Mouse (Mus musculus): ENCODE measurements around the gene Cenpt. TPM values are rescaled to one million over a fixed set of nuclear protein-coding genes. Genes with fewer than 3 reads are reported as not detected.
A peak's percentile ranks its signal among the peaks of the same experiment; 100 is the strongest.

Gene Cenpt
- polyA plus RNA-seq, 1 experiment from 2014 or later = 70.7 TPM

DNA sequence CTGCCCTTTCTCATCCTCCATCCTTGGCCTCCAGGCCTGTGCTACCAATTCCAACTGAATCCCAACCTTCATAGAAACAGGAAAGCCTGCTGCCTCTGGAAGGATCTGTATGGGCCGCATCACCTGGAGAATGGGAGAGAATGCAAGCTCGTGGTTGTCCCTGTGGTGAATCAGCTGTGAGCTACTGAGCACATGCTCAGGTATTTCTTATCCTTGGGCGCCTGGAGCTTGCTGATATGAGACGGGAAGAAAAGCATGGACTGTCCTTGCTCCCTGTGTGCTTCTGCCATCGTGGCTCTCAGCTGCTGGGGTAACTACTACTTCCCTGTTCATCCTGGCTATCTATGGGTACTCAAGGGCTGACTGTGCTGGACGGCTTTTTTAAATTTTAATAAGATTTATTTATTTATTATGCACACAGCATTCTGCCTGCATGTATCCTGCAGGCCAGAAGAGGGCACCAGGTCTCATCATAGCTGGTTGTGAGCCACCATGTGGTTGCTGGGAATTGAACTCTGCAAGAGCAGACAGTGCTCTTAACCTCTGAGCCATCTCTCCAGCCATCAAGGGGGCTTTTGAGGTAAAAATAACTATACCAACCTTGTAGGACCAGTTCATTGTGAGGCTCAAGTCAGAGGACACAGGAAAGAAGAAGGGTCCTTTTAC lies 13.4 kb upstream of the Cenpt start:
- H3K36me3 ChIP-seq (replicated peaks) = peaks cover 72% of the 10 kb centered on the region

DNA sequence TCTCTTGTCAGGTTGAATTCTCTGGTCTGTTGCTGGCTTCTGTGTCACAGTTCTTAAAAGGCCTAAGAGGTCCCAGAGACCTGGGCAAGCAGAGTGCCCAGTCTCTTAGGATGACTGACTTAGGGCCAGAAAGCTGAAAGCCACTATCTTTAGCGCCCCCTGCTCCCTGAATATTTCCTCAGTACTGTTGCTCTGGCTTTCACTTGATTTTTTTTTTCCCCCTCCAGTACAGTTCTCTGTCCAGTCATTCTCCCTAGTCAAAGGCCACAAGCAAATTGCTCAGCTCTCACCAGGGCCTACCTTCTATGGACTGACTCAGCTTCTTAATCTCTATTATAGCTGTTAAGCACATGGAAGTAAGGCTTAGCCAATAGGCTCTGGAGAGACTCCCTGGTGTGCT lies 8.9 kb upstream of the Cenpt start:
- 8% methylated on average over 1 of the region's 1 CpGs for WGBS
- no peak for ATAC-seq (ENCODE audit: low FRiP score)
- Histone ChIP-seq H3K9me3 (no peaks in the 10 kb centered on the region), H3K9ac (peak overlapping the region; percentile 96), H3K4me3 (replicated peaks) (peak overlapping the region; percentile 96), H3K27me3 (no peaks in the 10 kb centered on the region), H3K4me2 (peak overlapping the region; percentile 89), H3K27ac (0 out of 2 replicates have a peak overlapping the region, but pooled peaks have one; percentile 0), H3K4me1 (peaks cover 63% of the 10 kb centered on the region), H3K36me3 (replicated peaks) (peaks cover 35% of the 10 kb centered on the region)

More for the DNA sequence above, 13.4 kb upstream of the Cenpt start:
- Histone ChIP-seq H3K9ac (no peak overlapping the region), H3K4me2 (no peak overlapping the region), H3K27me3 (no peaks in the 10 kb centered on the region), H3K4me1 (peaks cover 28% of the 10 kb centered on the region), H3K4me3 (replicated peaks) (no peak overlapping the region), H3K9me3 (no peaks in the 10 kb centered on the region), H3K27ac (no peak overlapping the region)
- ATAC-seq (ENCODE audit: low FRiP score) = no peak
- 83% methylated on average over 6 of the region's 6 CpGs for WGBS

DNA sequence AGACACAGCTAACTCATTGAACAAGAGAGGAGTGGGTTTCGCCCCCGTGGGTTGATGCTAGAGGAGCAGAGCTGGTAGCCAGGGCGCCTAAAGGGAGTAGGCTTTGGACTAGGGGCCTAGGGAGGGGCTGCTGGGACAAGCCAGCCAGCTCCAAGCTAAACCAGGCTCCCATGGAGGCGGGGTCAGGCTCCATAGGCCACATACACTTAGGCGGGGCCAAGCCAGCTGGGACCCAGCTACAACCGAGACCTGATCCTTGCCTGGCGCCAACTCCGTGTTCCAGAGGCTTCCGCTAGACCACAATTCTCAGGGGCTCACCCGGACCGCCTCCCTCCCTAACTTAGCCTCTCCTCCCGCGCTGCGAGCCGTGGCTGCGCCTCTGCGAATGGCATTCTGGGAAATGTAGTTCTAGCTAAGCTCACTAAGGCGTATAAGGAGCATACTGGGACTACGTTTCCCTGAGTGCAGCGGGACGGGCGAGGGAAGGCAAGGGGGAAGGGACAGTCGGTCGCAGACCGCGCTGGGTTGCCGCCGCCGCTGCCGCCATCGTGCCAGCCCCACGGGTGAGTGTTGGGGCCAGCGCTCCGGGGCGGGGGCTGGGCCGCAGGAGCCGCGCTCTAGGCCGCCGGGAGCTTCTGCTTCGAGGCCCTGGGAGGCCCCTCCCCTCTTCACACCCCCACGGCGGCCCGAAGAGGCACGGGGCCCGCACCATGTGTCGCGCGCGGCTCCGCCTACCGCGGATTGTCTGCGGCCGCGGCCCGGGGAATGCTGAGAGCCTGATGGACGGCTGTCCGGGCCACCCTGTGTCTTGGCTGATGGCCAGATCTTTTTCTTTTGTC lies 7.3 kb upstream of the Cenpt start, which contains the start of gene Nutf2:
Gene Nutf2, plus strand, starts transcription at position 438 of the 839 bp plus-strand sequence.
- Histone ChIP-seq H3K27ac (peak within 1 kb of the TSS; percentile 94), H3K4me1 (peaks cover 78% of the 10 kb centered on the region), H3K27me3 (no peaks in the 10 kb centered on the region), H3K36me3 (replicated peaks) (peaks cover 20% of the 10 kb centered on the region), H3K9me3 (no peaks in the 10 kb centered on the region), H3K9ac (peak within 1 kb of the TSS; percentile 96), H3K4me2 (peak within 1 kb of the TSS; percentile 89), H3K4me3 (replicated peaks) (peak within 1 kb of the TSS; percentile 96)
- under 1% methylated on average over 59 of the region's 59 CpGs for WGBS
- peak; percentile 96 for ATAC-seq (ENCODE audit: low FRiP score)

GRCm38 (mm10) chr8:105859314-105859713 lies 6.2 kb upstream of the Cenpt start:
- Histone ChIP-seq H3K9ac (no peak overlapping the region), H3K9me3 (no peaks in the 10 kb centered on the region), H3K27me3 (no peaks in the 10 kb centered on the region), H3K4me2 (peak overlapping the region; percentile 89; the same call in 1 of the 2 replicates), H3K36me3 (replicated peaks) (peaks cover 15% of the 10 kb centered on the region; the same call in 1 of the 2 replicates), H3K4me1 (peaks cover 74% of the 10 kb centered on the region), H3K27ac (peak overlapping the region; percentile 94; the same call in 1 of the 2 replicates), H3K4me3 (replicated peaks) (peak overlapping the region; percentile 96; the same call in 1 of the 2 replicates)
- WGBS = 81% methylated on average over 5 of the region's 5 CpGs
- no peak for ATAC-seq (ENCODE audit: low FRiP score)

GRCm38 (mm10) chr8:105858495-105858894 lies 5.4 kb upstream of the Cenpt start:
- H3K36me3 ChIP-seq (replicated peaks) = peaks cover 11% of the 10 kb centered on the region; the same call in 1 of the 2 replicates
- H3K4me2 ChIP-seq = no peak overlapping the region
- WGBS = 86% methylated on average over 5 of the region's 5 CpGs
- no peak overlapping the region for H3K27ac ChIP-seq
- no peaks in the 10 kb centered on the region for H3K27me3 ChIP-seq
- no peak for ATAC-seq (ENCODE audit: low FRiP score)
- H3K4me1 ChIP-seq = peaks cover 68% of the 10 kb centered on the region
- H3K9ac ChIP-seq = no peak overlapping the region
- no peak overlapping the region for H3K4me3 ChIP-seq (replicated peaks)
- H3K9me3 ChIP-seq = no peaks in the 10 kb centered on the region

DNA sequence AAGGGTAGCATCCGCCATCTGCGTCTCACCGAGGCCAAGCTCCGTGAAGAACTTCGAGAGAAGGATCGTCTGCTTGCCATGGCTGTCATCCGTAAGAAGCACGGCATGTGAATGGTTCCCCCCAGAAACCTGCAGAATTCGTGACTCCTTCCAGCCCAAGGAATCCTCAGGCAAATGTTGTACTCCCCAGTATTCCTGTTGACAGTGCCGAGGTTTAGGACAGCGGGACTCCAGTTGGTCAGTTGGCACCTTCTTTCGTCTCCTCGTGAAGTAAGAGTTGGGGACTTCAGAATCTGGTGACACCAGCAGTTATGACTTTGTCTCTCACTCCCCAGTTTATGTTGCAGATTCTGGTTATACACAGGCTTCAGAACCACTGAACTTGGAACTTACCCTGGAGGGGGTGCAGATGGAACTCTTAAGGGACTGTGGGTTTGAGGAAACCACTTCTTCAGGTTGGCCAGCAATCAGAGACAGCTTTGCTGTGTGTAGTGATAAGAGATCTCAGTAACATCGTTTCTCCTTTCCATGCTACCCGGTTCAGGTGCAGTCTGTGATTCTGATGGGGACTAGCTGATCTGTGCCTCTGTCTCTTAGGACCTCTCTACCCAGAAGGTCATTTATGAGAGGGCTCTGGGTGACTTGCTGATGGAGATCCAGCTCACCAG lies 3.2 kb upstream of the Cenpt start:
- Histone ChIP-seq H3K36me3 (replicated peaks) (peaks cover 6% of the 10 kb centered on the region; the same call in 1 of the 2 replicates), H3K4me2 (peak overlapping the region; percentile 99), H3K9me3 (no peaks in the 10 kb centered on the region), H3K27me3 (no peaks in the 10 kb centered on the region), H3K9ac (peak overlapping the region; percentile 90), H3K4me3 (replicated peaks) (peak overlapping the region; percentile 80), H3K4me1 (peaks cover 51% of the 10 kb centered on the region), H3K27ac (peak overlapping the region; percentile 84; the same call in 1 of the 2 replicates)
- 26% methylated on average over 15 of the region's 15 CpGs for WGBS
- ATAC-seq (ENCODE audit: low FRiP score) = no peak

DNA sequence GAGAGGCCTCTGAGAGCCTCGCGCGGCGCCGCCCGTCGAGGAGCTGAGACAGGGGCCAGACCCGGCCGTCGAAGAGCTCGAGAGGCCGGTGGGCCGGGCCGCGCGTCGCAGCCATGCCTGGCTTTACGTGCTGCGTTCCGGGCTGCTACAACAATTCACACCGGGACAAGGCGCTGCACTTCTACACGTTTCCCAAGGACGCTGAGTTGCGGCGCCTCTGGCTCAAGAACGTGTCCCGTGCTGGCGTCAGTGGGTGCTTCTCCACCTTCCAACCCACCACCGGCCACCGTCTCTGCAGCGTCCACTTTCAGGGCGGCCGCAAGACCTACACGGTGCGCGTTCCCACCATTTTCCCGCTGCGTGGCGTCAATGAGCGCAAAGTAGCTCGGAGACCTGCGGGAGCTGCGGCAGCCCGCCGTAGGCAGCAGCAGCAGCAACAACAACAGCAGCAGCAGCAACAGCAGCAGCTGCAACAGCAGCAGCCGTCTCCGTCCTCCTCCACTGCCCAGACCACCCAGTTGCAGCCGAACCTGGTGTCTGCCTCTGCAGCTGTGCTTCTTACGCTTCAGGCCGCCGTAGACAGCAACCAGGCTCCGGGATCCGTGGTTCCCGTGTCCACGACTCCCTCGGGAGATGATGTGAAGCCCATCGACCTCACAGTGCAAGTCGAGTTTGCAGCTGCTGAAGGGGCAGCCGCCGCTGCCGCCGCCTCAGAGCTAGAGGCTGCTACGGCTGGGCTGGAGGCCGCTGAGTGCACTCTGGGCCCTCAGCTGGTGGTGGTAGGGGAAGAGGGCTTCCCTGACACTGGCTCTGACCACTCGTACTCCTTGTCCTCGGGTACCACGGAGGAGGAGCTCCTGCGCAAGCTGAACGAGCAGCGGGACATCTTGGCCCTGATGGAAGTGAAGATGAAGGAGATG lies 2.4 kb upstream of the Cenpt start:
- Histone ChIP-seq H3K4me1 (peaks cover 52% of the 10 kb centered on the region), H3K27me3 (no peaks in the 10 kb centered on the region), H3K9me3 (no peaks in the 10 kb centered on the region), H3K4me3 (replicated peaks) (peak overlapping the region; percentile 80), H3K27ac (peak overlapping the region; percentile 84), H3K4me2 (peak overlapping the region; percentile 99), H3K36me3 (replicated peaks) (peaks cover 6% of the 10 kb centered on the region; the same call in 1 of the 2 replicates), H3K9ac (peak overlapping the region; percentile 90)
- WGBS = under 1% methylated on average over 71 of the region's 71 CpGs
- peak; percentile 13; the same call in 1 of the 2 replicates for ATAC-seq (ENCODE audit: low FRiP score)

DNA sequence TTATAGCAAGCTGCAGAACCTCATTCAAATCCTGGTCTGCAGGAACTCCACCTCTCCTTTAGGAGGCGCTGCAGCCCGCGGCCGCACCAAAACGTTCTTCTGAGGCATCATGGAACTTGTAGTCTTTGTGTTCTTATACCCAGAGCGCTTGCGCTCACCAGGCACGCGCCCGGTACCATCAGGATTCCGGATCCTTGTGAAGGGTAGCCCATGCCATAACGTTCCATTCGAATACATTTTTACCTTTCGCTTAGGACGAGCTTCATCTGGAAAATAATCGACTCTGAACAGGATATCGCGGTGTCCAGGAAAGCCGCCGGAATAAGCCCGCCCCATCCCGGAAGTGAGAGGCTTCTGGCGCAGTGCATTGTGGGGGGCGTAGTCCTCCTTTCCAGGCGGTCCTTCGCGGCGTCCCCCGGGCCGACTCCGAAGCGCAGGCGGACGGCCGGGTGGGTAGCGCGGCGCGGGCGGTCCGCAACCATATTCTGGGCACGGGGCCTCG lies 1.7 kb upstream of the Cenpt start, which contains the start of gene Thap11:
Gene Thap11, plus strand, starts transcription at position 418 of the 502 bp plus-strand sequence.
- Histone ChIP-seq H3K9ac (peak within 1 kb of the TSS; percentile 90), H3K36me3 (replicated peaks) (peaks cover 6% of the 10 kb centered on the region; the same call in 1 of the 2 replicates), H3K9me3 (no peaks in the 10 kb centered on the region), H3K27me3 (no peaks in the 10 kb centered on the region), H3K4me1 (peaks cover 50% of the 10 kb centered on the region), H3K27ac (peak within 1 kb of the TSS; percentile 84), H3K4me3 (replicated peaks) (peak within 1 kb of the TSS; percentile 80), H3K4me2 (peak within 1 kb of the TSS; percentile 99)
- peak; percentile 91 for ATAC-seq (ENCODE audit: low FRiP score)
- WGBS = under 1% methylated on average over 43 of the region's 43 CpGs

DNA sequence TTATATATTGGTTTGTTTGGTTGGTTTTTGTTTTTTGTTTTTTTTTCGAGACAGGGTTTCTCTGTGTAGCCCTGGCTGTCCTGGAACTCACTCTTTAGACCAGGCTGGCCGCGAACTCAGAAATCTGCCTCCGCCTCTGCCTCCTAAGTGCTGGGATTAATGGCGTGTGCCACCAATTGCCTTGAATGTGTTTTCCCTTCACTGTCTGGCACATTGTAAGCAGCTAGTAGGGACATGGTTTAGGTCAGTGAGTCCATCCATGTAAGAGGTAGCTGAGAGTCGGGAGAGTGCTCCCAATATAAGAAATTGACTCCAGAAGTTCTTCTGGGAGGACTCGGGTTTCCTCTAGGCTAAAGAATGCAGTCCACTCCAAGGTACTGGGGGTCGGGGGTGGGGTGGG lies 1.2 kb upstream of the Cenpt start:
- ATAC-seq (ENCODE audit: low FRiP score) = no peak; the same call in 1 of the 2 replicates
- H3K27me3 ChIP-seq = no peaks in the 10 kb centered on the region
- H3K4me1 ChIP-seq = peaks cover 46% of the 10 kb centered on the region
- peak overlapping the region; percentile 80 for H3K4me3 ChIP-seq (replicated peaks)
- no peaks in the 10 kb centered on the region for H3K9me3 ChIP-seq
- H3K36me3 ChIP-seq (replicated peaks) = peaks cover 8% of the 10 kb centered on the region
- peak overlapping the region; percentile 90 for H3K9ac ChIP-seq
- H3K4me2 ChIP-seq = peak overlapping the region; percentile 99
- 22% methylated on average over 8 of the region's 8 CpGs for WGBS
- no peak overlapping the region for H3K27ac ChIP-seq

- H3K36me3 ChIP-seq (replicated peaks) = peaks cover 21% of the 10 kb centered on the region
- no peaks in the 10 kb centered on the region for H3K9me3 ChIP-seq
- no peak overlapping the region for H3K9ac ChIP-seq
- WGBS = 81% methylated on average over 12 of the region's 12 CpGs
- ATAC-seq (ENCODE audit: low FRiP score) = no peak
- H3K4me3 ChIP-seq (replicated peaks) = peak overlapping the region; percentile 65; the same call in 1 of the 2 replicates
- H3K27me3 ChIP-seq = no peaks in the 10 kb centered on the region
- no peak overlapping the region for H3K27ac ChIP-seq
- peaks cover 28% of the 10 kb centered on the region for H3K4me1 ChIP-seq
- H3K4me2 ChIP-seq = peak overlapping the region; percentile 69; the same call in 1 of the 2 replicates
Measured at GRCm38 (mm10) chr8:105852146-105852729, 840 bp downstream of the Cenpt start.
